Mouse (Mus musculus) kidney, embryonic 15.5 days (tissue): Measurements from ENCODE around the gene B230219D22Rik. TPM values are rescaled to one million over a fixed set of nuclear protein-coding genes. Genes with fewer than 3 reads are reported as not detected.
"Not testable (repeated sequence)": the region's sequence is repeated elsewhere in the genome, so short reads cannot be mapped to it uniquely, and the experiment has no call there.

Source experiments
- ATAC-seq: fragments of 200-750 bp; cut with Nextera tagmentation; replicated peaks from 2 replicates; pipeline ENCODE4 v1.8.0; 2017; ENCODE audit warnings: moderate TSS enrichment; ENCODE audit not compliant: low FRiP score
- H3K27ac ChIP-seq: fragments of 300-500 bp; sonication (generic); 2 replicates; pipeline ENCODE4 v1.5.1; 2015; ENCODE audit warnings: mild to moderate bottlenecking, inconsistent platforms
- H3K27me3 ChIP-seq: fragments of 300-500 bp; sonication (generic); 2 replicates; pipeline ENCODE4 v1.6.1; 2015; ENCODE audit warnings: inconsistent platforms
- H3K36me3 ChIP-seq: fragments of 300-500 bp; sonication (generic); 2 replicates; pipeline ENCODE4 v1.6.1; 2015; ENCODE audit warnings: inconsistent platforms
- H3K4me1 ChIP-seq: fragments of 300-500 bp; sonication (generic); 2 replicates; pipeline ENCODE4 v1.6.1; 2015; ENCODE audit warnings: inconsistent platforms
- H3K4me2 ChIP-seq: fragments of 300-500 bp; sonication (generic); 2 replicates; pipeline ENCODE4 v1.6.1; 2015; ENCODE audit warnings: moderate library complexity, mild to moderate bottlenecking, inconsistent platforms
- H3K4me3 ChIP-seq: fragments of 300-500 bp; sonication (generic); replicated peaks from 2 replicates; pipeline ENCODE4 v1.5.1; 2015; ENCODE audit warnings: mild to moderate bottlenecking, inconsistent platforms
- H3K9ac ChIP-seq: fragments of 300-500 bp; sonication (generic); 2 replicates; pipeline ENCODE4 v1.6.1; 2015; ENCODE audit warnings: mild to moderate bottlenecking, inconsistent platforms
- H3K9me3 ChIP-seq: fragments of 300-500 bp; sonication (generic); replicated peaks from 2 replicates; pipeline ENCODE4 v1.6.1; 2016; ENCODE audit warnings: inconsistent platforms
- WGBS: fragments of 180-500 bp; shearing (Covaris S2); methylation state at CpG from one replicate; pipeline ENCODE4 v1.1.7; 2015; ENCODE audit warnings: mixed read lengths; 5-methylcytosine and 5-hydroxymethylcytosine counted together
- polyA plus RNA-seq: library from polyadenylated mRNA; unstranded; fragments of >200 nt; fragmentation: Nextera tagmentation; extraction: Ambion mirVana; gene quantifications from 2 replicates; pipeline ENCODE4 v1.2.1, GENCODE M21; 2015

Gene B230219D22Rik
- polyA plus RNA-seq, 1 experiment from 2014 or later: 63.0 TPM

DNA sequence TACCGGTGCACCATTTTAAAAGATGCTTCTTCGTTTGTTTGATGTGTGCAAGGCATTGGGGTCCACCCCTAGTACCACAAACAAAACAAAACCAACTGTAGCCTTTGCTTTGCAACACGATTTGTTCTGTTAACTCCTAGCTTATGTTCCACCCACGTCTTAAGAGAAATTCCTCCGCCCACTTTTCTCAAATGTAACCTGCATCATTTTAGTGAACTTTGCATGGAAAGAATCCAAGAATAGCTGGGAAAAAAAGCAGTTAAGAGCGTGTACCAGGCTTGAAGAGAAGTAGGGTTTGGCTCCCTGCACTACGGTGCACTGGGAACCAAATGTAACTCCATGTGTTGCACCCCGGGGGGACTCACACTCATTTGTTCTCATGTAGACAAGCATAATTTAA, 1.2 kb downstream of the B230219D22Rik start:
- peaks cover 14% of the 10 kb centered on the region for H3K36me3 ChIP-seq
- peaks cover 22% of the 10 kb centered on the region for H3K4me1 ChIP-seq
- peak overlapping the region; percentile 74 for H3K4me2 ChIP-seq
- peak overlapping the region; percentile 98; the same call in 1 of the 2 replicates for H3K27ac ChIP-seq
- 10% methylated on average over 8 of the region's 8 CpGs for WGBS
- no peak for ATAC-seq
- H3K9ac ChIP-seq: peak overlapping the region; percentile 99
- H3K9me3 ChIP-seq: no peaks in the 10 kb centered on the region
- peak overlapping the region; percentile 73 for H3K4me3 ChIP-seq
- no peaks in the 10 kb centered on the region for H3K27me3 ChIP-seq

DNA sequence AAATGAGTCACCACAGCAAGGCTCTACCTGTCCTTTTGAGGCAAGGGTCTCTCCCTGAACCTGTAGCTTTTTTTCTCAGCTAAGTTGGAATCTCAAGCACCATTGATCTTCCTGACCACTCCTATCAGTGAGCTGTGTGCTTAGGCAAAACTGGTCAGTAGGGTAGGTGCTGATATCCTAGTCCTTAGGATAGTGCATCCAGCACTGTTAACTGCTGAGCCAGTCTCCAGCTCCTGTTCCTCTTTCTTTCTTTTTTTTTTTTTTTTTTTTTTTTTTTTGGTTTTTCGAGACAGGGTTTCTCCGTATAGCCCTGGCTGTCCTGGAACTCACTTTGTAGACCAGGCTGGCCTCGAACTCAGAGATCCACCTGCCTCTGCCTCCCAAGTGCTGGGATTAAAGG, 3.1 kb downstream of the B230219D22Rik start:
- peaks cover 32% of the 10 kb centered on the region for H3K36me3 ChIP-seq
- not testable (repeated sequence) for H3K27ac ChIP-seq, H3K9me3 ChIP-seq, H3K27me3 ChIP-seq, H3K4me2 ChIP-seq, H3K4me3 ChIP-seq, H3K9ac ChIP-seq, ATAC-seq
- 92% methylated on average over 1 of the region's 3 CpGs for WGBS
- H3K4me1 ChIP-seq: peaks cover 22% of the 10 kb centered on the region

DNA sequence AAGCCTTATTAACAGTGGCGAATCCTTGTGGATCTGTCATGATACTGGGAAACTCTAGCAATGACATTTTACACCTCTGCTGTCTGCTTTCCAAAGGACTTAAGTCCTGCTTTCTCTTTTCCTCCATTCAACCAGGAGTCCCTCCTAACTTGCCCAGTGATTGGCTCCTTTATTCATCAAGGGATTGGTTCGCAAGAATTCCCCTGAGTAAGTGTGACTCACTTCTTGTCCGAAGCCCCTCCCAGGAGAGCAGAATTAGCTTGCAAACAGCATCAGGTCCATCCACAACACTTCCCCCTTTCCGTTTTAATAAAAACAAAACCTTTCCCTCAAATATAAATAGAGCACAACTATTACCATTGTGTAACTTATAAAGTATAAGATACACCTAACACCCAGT, 11.4 kb downstream of the B230219D22Rik start:
- Histone ChIP-seq H3K27ac (no peak overlapping the region), H3K27me3 (no peaks in the 10 kb centered on the region), H3K36me3 (peaks cover 61% of the 10 kb centered on the region), H3K9me3 (no peaks in the 10 kb centered on the region), H3K4me1 (no peaks in the 10 kb centered on the region), H3K4me3 (no peak overlapping the region), H3K9ac (no peak overlapping the region), H3K4me2 (no peak overlapping the region)
- no peak for ATAC-seq
- WGBS: 86% methylated on average over 4 of the region's 4 CpGs

DNA sequence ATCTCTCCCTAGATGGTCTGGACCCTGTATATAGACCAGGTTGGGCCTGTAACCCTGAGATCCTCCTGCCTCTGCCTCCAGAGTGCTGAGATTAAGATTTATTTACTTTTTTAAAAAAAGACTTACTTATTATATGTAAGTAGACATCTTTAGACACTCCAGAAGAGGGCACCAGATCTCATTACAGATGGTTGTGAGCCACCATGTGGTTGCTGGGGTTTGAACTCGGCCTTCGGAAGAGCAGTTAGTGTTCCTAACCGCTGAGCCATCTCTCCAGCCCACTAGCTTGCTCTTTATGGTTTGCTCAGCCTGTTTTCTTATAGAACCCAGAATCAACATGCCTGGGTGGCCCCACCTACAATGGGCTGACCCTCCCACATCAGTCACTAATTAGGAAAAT, 19.9 kb downstream of the B230219D22Rik start:
- 88% methylated on average over 3 of the region's 3 CpGs for WGBS
- ATAC-seq: no peak
- H3K27ac ChIP-seq: no peak overlapping the region
- no peak overlapping the region for H3K9ac ChIP-seq
- H3K4me3 ChIP-seq: no peak overlapping the region
- H3K4me1 ChIP-seq: peaks cover 7% of the 10 kb centered on the region
- peaks cover 1% of the 10 kb centered on the region for H3K36me3 ChIP-seq
- no peaks in the 10 kb centered on the region for H3K27me3 ChIP-seq
- no peak overlapping the region for H3K4me2 ChIP-seq
- no peaks in the 10 kb centered on the region for H3K9me3 ChIP-seq

DNA sequence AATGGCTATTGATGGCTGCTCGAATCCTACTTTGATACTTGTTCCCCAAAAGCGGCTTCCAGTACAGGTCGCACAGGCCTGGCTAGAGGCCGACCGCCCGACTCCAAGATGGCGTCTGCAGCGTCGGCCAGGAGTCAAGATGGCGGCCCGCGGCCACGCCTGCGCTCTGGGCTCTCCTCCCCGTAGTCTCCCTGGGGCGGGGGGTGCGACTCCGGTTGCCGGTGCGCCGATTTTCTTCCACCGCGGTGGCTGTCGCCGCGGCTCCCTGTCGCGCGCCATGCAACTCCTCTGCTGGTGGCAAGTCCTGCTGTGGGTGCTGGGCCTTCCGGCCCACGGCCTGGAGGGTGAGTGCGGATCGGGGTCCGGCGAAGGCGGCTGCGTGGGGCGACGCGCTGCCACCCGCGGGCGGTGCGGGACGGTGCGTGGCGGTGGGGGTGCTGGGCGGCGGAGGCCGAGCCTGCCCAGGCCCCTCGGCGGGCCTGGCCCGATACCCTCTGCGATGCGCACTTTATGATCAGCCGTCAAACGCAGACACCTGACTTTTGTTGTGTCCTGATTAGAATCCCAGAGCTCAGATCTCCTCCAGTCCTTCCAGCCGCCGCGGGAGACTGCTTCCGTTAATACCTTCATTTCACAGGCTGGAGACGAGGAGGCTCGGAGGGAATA, 21.7 kb downstream of the B230219D22Rik start, which contains the start of gene Txndc15:
TSS of gene Txndc15 (plus strand) at position 150 of the 666 bp plus-strand sequence.
- H3K4me1 ChIP-seq: peaks cover 7% of the 10 kb centered on the region
- WGBS: 1% methylated on average over 62 of the region's 63 CpGs
- ATAC-seq: peak; percentile 94
- H3K27ac ChIP-seq: peak within 1 kb of the TSS; percentile 80
- peak within 1 kb of the TSS; percentile 93 for H3K9ac ChIP-seq
- peak within 1 kb of the TSS; percentile 61 for H3K4me2 ChIP-seq
- peaks cover 19% of the 10 kb centered on the region for H3K36me3 ChIP-seq
- peak within 1 kb of the TSS; percentile 84 for H3K4me3 ChIP-seq
- no peaks in the 10 kb centered on the region for H3K27me3 ChIP-seq
- H3K9me3 ChIP-seq: no peaks in the 10 kb centered on the region

DNA sequence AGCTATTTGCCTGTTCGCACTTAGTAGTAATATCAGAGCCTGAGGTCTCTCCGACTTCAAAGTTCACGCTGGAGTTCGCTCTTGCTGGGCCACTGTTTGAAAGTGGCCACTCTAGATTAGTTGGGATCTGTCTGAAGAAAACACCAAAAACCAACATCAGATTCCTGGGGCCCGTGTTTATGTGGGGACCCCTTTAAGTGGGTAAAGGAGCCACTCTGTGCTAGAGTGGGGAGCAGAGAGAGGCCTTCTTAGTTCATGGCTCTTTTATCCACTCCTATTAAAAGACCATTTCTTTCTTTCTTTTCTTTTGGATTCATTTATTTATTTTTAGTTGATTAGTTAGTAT, 22.2 kb downstream of the B230219D22Rik start:
- no peak for ATAC-seq
- 2% methylated on average over 5 of the region's 5 CpGs for WGBS
- Histone ChIP-seq H3K36me3 (peaks cover 24% of the 10 kb centered on the region), H3K4me2 (peak overlapping the region; percentile 61), H3K9me3 (no peaks in the 10 kb centered on the region), H3K9ac (peak overlapping the region; percentile 93), H3K4me1 (peaks cover 7% of the 10 kb centered on the region), H3K27me3 (no peaks in the 10 kb centered on the region), H3K27ac (peak overlapping the region; percentile 80), H3K4me3 (peak overlapping the region; percentile 84)

DNA sequence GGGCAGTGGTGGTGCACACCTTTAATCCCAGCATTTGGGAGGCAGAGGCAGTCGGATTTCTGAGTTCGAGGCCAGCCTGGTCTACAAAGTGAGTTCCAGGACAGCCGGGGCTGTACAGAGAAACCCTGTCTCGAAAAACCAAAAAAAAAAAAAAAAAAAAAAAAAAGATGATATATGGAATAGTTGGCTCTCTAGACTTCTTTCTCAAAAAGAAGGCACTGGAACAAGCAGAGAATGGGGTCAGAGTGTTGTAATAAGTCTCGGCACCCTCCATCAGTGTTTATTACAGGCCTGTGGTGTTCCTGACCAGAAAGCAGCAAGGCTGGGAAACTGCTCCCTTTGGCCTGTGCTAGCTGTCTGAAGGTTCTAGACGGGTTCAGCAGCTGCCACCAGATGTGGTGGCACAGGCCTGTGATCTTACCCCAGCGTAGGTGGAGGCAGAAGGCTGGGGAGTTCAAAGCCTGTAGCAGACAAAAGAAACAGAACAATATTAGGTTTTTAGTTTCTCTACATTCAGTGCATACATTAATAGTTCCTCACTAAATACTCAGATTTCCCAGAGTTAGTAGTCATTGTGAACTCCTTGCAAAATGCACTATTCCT, 23.1 kb downstream of the B230219D22Rik start:
- Histone ChIP-seq H3K27ac (no peak overlapping the region), H3K9ac (no peak overlapping the region), H3K27me3 (no peaks in the 10 kb centered on the region), H3K4me3 (peak overlapping the region; percentile 84; the same call in 1 of the 2 replicates), H3K4me1 (peaks cover 9% of the 10 kb centered on the region), H3K9me3 (no peaks in the 10 kb centered on the region), H3K4me2 (peak overlapping the region; percentile 61; the same call in 1 of the 2 replicates), H3K36me3 (peaks cover 32% of the 10 kb centered on the region)
- ATAC-seq: no peak
- 79% methylated on average over 7 of the region's 7 CpGs for WGBS

DNA sequence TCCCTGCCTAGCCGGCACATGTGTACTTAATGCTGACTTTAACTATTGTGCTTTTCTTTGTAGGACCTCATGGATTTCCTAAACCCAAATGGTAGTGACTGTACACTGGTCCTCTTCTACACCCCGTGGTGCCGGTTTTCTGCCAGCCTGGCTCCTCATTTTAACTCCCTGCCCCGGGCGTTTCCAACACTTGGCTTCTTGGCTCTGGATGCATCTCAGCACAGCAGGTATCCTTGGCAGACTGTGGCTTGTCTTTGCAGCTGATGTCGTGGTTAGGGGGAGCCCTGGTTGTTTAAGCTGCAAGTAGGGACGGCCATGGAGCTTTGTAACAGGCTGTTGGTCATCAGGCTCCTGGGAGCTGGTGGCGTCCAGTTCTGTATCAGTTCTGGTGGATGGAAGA, 28.6 kb downstream of the B230219D22Rik start:
- no peaks in the 10 kb centered on the region for H3K27me3 ChIP-seq
- no peak overlapping the region for H3K4me2 ChIP-seq
- ATAC-seq: no peak
- H3K4me3 ChIP-seq: no peak overlapping the region
- H3K4me1 ChIP-seq: peaks cover 2% of the 10 kb centered on the region; the same call in 1 of the 2 replicates
- H3K27ac ChIP-seq: no peak overlapping the region
- 83% methylated on average over 8 of the region's 8 CpGs for WGBS
- no peak overlapping the region for H3K9ac ChIP-seq
- no peaks in the 10 kb centered on the region for H3K9me3 ChIP-seq
- H3K36me3 ChIP-seq: peaks cover 76% of the 10 kb centered on the region

DNA sequence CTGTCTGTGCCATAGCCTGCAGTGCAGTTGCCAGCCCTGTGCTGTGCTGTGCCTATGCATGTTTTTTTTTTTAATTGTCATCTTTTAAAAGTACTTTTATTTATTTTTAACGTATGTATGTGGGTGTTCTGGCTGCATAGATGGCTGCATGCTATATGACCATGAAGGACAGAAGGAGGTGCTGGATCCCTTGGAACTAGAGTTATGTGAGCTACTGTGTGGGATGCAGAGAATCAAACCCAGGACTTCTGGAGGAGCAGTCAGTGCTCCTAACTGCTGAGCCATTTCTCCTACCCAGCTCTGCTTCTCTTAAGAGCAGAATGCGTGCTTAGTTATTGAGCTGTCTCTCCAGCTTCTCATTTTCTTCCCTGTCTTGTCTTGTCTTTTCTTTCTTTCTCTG, 29.1 kb downstream of the B230219D22Rik start:
- WGBS: 95% methylated on average over 2 of the region's 2 CpGs
- H3K9ac ChIP-seq: no peak overlapping the region
- no peaks in the 10 kb centered on the region for H3K9me3 ChIP-seq
- no peaks in the 10 kb centered on the region for H3K27me3 ChIP-seq
- peaks cover 2% of the 10 kb centered on the region; the same call in 1 of the 2 replicates for H3K4me1 ChIP-seq
- no peak overlapping the region for H3K4me3 ChIP-seq
- H3K27ac ChIP-seq: no peak overlapping the region
- H3K4me2 ChIP-seq: no peak overlapping the region
- no peak for ATAC-seq
- peaks cover 76% of the 10 kb centered on the region for H3K36me3 ChIP-seq

DNA sequence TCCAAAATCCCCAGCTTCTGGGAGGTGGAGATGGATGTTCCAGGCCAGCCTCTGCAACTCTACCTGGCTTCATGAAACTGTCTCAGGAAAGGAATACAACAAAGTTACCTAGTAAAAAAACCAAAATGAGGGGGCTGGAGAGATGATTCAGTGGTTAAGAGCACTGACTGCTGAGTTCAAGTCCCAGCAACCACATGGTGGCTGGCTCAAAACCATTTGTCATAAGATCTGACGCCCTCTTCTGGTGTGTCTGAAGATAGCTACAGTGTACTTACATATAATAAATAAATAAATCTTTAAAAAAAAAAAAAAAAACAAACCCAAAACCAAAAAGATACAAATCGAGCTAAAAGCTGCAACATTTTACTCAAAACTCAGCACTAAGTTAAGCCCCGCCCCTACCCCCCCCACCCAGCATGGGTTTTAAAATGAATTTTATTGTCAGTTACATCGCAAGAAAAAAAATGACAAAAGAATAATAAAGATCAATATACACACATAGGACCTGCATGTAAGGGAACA, 33.7 kb downstream of the B230219D22Rik start:
- Histone ChIP-seq H3K9ac (peak overlapping the region; percentile 67), H3K27me3 (no peaks in the 10 kb centered on the region), H3K4me2 (peak overlapping the region; percentile 74), H3K9me3 (no peaks in the 10 kb centered on the region), H3K36me3 (peaks cover 38% of the 10 kb centered on the region), H3K4me3 (peak overlapping the region; percentile 61), H3K27ac (peak overlapping the region; percentile 98), H3K4me1 (0 out of 2 replicates have a peak, but pooled peaks cover 3% of the 10 kb centered on the region)
- no peak for ATAC-seq
- 2% methylated on average over 4 of the region's 4 CpGs for WGBS

DNA sequence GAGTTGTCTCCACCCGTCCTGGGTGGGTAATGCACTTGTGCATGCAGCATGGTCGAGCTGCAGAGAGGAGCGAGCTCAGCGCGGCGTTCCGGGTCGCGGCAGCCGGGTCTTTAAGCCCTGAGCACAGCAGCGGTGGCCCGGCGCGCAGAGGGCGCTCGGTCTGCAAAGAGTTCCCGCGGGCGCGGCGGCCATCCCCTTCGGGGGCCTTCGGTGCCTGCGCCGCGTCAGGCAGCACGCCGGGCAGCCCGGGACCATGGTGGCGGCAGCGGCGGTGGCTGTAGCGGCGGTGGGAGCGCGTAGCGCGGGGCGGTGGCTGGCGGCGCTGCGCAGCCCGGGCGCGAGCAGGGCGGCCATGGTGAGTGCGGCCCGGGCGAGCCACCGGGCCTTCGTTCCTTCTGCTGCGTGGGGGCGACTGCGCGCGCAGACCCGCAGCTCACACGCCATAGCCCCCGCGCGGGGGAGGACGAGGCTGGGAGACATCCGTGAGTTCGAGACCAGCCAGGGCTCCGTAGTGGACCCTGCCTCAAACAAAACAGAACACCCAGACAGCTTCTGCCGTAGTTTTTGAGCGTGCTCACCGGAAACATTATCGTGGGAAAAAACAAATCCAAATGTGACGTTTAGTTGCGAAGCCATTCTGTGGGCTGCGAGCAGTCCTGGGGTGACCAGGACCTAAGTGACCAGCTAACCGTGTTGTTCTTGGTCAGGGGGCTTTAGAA, 34.4 kb downstream of the B230219D22Rik start, which contains the start of gene Pcbd2:
TSS of gene Pcbd2 (plus strand) at position 249 of the 719 bp plus-strand sequence.
- ATAC-seq: peak; percentile 91

More for the DNA sequence above, 34.4 kb downstream of the B230219D22Rik start, which contains the start of gene Pcbd2:
- H3K9me3 ChIP-seq: no peaks in the 10 kb centered on the region
- under 1% methylated on average over 68 of the region's 73 CpGs for WGBS
- H3K4me2 ChIP-seq: peak within 1 kb of the TSS; percentile 74
- 0 out of 2 replicates have a peak, but pooled peaks cover 3% of the 10 kb centered on the region for H3K4me1 ChIP-seq
- H3K27me3 ChIP-seq: no peaks in the 10 kb centered on the region
- peak within 1 kb of the TSS; percentile 61 for H3K4me3 ChIP-seq
- peak within 1 kb of the TSS; percentile 67 for H3K9ac ChIP-seq
- H3K27ac ChIP-seq: peak within 1 kb of the TSS; percentile 98
- H3K36me3 ChIP-seq: peaks cover 33% of the 10 kb centered on the region
